Mouse (Mus musculus) liver, postnatal 0 days (tissue): ENCODE data around the gene Slc44a5.

ENCODE experiments used
- CTCF ChIP-seq: sonication (generic); IDR thresholded peaks from 2 replicates; pipeline ENCODE4 v1.5.1; 2016; ENCODE audit warnings: antibody characterized with exemption, low read depth
- EP300 ChIP-seq: IDR thresholded peaks from 2 replicates; pipeline ENCODE4 v1.6.1; 2016; ENCODE audit warnings: antibody characterized with exemption, low read depth, mild to moderate bottlenecking

GRCm38 (mm10) chr3:153940021-153940420 lies 33.2 kb upstream of the Slc44a5 start:
- TF ChIP-seq CTCF (no peak), EP300 (no peak)
